Mouse (Mus musculus) cerebellum, adult 2 months (tissue): Measurements from ENCODE around the gene Hist2h2ac. TPM values are rescaled to one million over a fixed set of nuclear protein-coding genes. Genes with fewer than 3 reads are reported as not detected.
A peak's percentile ranks its signal among the peaks of the same experiment; 100 is the strongest.
"Not testable (repeated sequence)": the region's sequence is repeated elsewhere in the genome, so short reads cannot be mapped to it uniquely, and the experiment has no call there.

Experiments used
- DNase-seq, 2 experiments: peaks; one replicate each; pipeline ENCODE4 v3.0.0; 2021
- H3K27ac ChIP-seq: fragments of 200-500 bp; 2 replicates; pipeline ENCODE4 v1.5.1; 2012; ENCODE audit warnings: low read length, control low read depth, inconsistent platforms; ENCODE audit not compliant: insufficient read depth
- H3K27me3 ChIP-seq: fragments of 200-500 bp; 2 replicates; pipeline ENCODE4 v1.6.1; 2012; ENCODE audit warnings: inconsistent platforms, mild to moderate bottlenecking, low read length, moderate library complexity; ENCODE audit not compliant: control insufficient read depth, insufficient read depth
- H3K4me1 ChIP-seq: fragments of 200-500 bp; 2 replicates; pipeline ENCODE4 v1.6.1; 2011; ENCODE audit warnings: low read length; ENCODE audit not compliant: control insufficient read depth, insufficient read depth
- H3K4me3 ChIP-seq: fragments of 200-500 bp; replicated peaks from 2 replicates; pipeline ENCODE3; 2011; ENCODE audit warnings: mild to moderate bottlenecking, low read depth, low read length, control low read depth; ENCODE audit not compliant: insufficient read depth
- CTCF ChIP-seq: fragments of 200-500 bp; IDR thresholded peaks from 2 replicates; pipeline ENCODE4 v1.5.1; 2011; ENCODE audit warnings: low read depth, mild to moderate bottlenecking, control low read depth, low read length, moderate library complexity, borderline replicate concordance; ENCODE audit not compliant: insufficient read depth
- POLR2A ChIP-seq: fragments of 200-500 bp; IDR thresholded peaks from 2 replicates; pipeline ENCODE4 v1.6.1; 2011; ENCODE audit warnings: low read length, control low read depth, borderline replicate concordance; ENCODE audit not compliant: insufficient read depth
- WGBS: fragments of 180-500 bp; shearing (Covaris S2); methylation state at CpG from one replicate; pipeline ENCODE4 v1.1.7; 2018; 5-methylcytosine and 5-hydroxymethylcytosine counted together
- polyA plus RNA-seq: library from polyadenylated mRNA; depleted of rRNA; stranded (reverse); fragments of >200 nt; gene quantifications from 2 replicates; pipeline ENCODE4 v1.2.3, GENCODE M21; 2012

Hist2h2ac gene
- polyA plus RNA-seq, 1 experiment, result 2.2 TPM

DNA sequence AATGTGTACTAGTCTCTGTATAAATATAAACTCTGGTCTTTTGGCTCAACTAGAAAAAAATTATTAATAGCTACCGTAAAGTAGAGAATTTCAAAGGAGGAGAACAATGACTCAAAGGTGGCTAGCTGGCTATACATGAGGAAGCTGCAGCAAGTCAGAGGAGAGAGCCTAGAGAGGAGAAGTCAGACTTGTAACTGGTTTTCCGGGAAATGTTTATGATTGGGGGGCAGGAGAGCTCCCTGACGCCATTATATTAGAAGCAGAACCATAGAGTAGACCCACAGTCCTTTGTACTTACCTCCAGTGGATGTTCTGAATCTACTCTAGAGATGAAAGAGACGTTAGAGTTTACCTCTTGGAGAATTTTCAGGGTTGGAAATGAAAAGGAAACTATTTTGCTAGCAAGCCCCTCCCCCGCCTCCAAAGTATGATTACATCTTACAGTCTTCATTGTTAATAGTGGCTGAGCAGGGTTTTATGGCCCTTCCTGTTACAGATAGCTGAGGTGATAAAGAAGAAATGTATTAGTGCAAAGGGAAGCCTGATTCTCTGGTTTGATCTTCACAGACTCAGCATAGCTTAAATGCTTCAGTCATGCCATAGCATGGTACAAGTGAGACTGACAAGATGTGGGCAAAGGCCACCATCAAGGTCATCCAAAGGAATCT, 35.4 kb upstream of the Hist2h2ac start:
- no peak for TF ChIP-seq CTCF
- no peak for TF ChIP-seq POLR2A
- 86% methylated on average over 5 of the region's 5 CpGs for WGBS
- no peak for DNase-seq
- Histone ChIP-seq H3K27me3 (no peaks in the 10 kb centered on the region), H3K4me3 (no peak overlapping the region), H3K4me1 (no peaks in the 10 kb centered on the region; the same call in 1 of the 2 replicates), H3K27ac (no peak overlapping the region)

- WGBS, result 29% methylated on average over 10 of the region's 10 CpGs
- H3K4me3 ChIP-seq, result no peak overlapping the region
- TF ChIP-seq POLR2A, result no peak
- H3K27me3 ChIP-seq, result no peaks in the 10 kb centered on the region
- no peaks in the 10 kb centered on the region for H3K4me1 ChIP-seq
- no peak for DNase-seq
- H3K27ac ChIP-seq, result no peak overlapping the region
These were observed 34.1 kb upstream of the Hist2h2ac start for GRCm38 (mm10) chr3:96254683-96255355.

- TF ChIP-seq POLR2A, result no peak
- no peak for TF ChIP-seq CTCF
- 96% methylated on average over 3 of the region's 3 CpGs for WGBS
These were observed 31.1 kb upstream of the Hist2h2ac start for GRCm38 (mm10) chr3:96251787-96252186.

GRCm38 (mm10) chr3:96250890-96251289, 30.2 kb upstream of the Hist2h2ac start:
- DNase-seq, result no peak
- Histone ChIP-seq H3K4me3 (no peak overlapping the region), H3K4me1 (no peaks in the 10 kb centered on the region), H3K27me3 (no peaks in the 10 kb centered on the region), H3K27ac (no peak overlapping the region)
- no peak for TF ChIP-seq CTCF
- TF ChIP-seq POLR2A, result no peak
- WGBS, result 87% methylated on average over 3 of the region's 3 CpGs

More at GRCm38 (mm10) chr3:96251787-96252186, 31.1 kb upstream of the Hist2h2ac start:
- Histone ChIP-seq H3K4me3 (no peak overlapping the region), H3K27me3 (no peaks in the 10 kb centered on the region), H3K4me1 (no peaks in the 10 kb centered on the region), H3K27ac (no peak overlapping the region)
- no peak for DNase-seq

GRCm38 (mm10) chr3:96249034-96249345, 28.3 kb upstream of the Hist2h2ac start:
- Histone ChIP-seq H3K27ac (no peak overlapping the region), H3K4me1 (peaks cover 7% of the 10 kb centered on the region; the same call in 1 of the 2 replicates), H3K4me3 (no peak overlapping the region), H3K27me3 (no peaks in the 10 kb centered on the region)
- DNase-seq, result no peak
- no peak for TF ChIP-seq CTCF
- TF ChIP-seq POLR2A, result no peak
- WGBS, result 52% methylated on average over 4 of the region's 4 CpGs

- Histone ChIP-seq H3K4me3 (no peak overlapping the region), H3K27me3 (no peaks in the 10 kb centered on the region), H3K27ac (no peak overlapping the region), H3K4me1 (peaks cover 10% of the 10 kb centered on the region)
- 55% methylated on average over 6 of the region's 6 CpGs for WGBS
- TF ChIP-seq POLR2A (no peak), CTCF (no peak)
- DNase-seq, result no peak
These were observed 27.7 kb upstream of the Hist2h2ac start for GRCm38 (mm10) chr3:96248141-96249033.

- Histone ChIP-seq H3K27ac (no peak overlapping the region), H3K4me3 (no peak overlapping the region), H3K4me1 (peaks cover 10% of the 10 kb centered on the region), H3K27me3 (no peaks in the 10 kb centered on the region)
- DNase-seq, result no peak
- TF ChIP-seq POLR2A (no peak), CTCF (no peak)
- WGBS, result 33% methylated on average over 11 of the region's 11 CpGs
These were observed 26.9 kb upstream of the Hist2h2ac start for GRCm38 (mm10) chr3:96247356-96248140.

- 0% methylated on average over 1 of the region's 47 CpGs for WGBS
- H3K27ac ChIP-seq, result 0 out of 2 replicates have a peak within 1 kb of the TSS, but pooled peaks have one; percentile 61
These were observed 25.8 kb upstream of the Hist2h2ac start, which contains the start of gene Hist2h3c1 for GRCm38 (mm10) chr3:96246427-96246856. Hist2h3c1 (plus strand) TSS chr3:96246685.

DNA sequence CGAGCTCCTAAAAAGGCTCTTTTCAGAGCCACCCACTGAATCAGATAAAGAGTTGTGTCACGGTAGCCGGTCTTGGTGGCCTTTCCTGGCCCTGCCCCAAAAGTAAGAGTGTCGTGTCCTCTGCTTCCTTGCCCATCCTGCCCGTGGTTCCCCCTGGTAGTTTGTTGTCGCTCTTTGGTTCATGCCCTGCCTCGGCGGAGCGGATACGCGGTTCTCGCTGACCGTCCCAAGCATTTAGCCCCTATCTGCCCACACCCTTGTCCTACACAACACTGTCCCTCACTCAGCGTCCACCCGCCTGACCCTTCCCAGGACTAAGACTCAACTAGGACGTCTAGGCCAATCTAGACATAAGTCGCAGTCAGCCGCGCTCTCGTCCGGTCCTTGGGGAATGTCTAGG, 25.3 kb upstream of the Hist2h2ac start:
- WGBS, result under 1% methylated on average over 10 of the region's 21 CpGs
- H3K27me3 ChIP-seq, DNase-seq: not testable (repeated sequence)
- Histone ChIP-seq H3K4me3 (peak overlapping the region; percentile 71), H3K4me1 (peaks cover 10% of the 10 kb centered on the region), H3K27ac (0 out of 2 replicates have a peak overlapping the region, but pooled peaks have one; percentile 61)

More at GRCm38 (mm10) chr3:96246427-96246856, 25.8 kb upstream of the Hist2h2ac start, which contains the start of gene Hist2h3c1:
- H3K27me3 ChIP-seq, result not testable (repeated sequence)
- DNase-seq, result peak in 1 of 2 experiments; percentile 33
- Histone ChIP-seq H3K4me1 (peaks cover 10% of the 10 kb centered on the region), H3K4me3 (peak within 1 kb of the TSS; percentile 71)
